Mouse (Mus musculus) ovary, adult 2 months (tissue): ENCODE results near the gene Rsbn1l. TPM values are rescaled to one million over a fixed set of nuclear protein-coding genes. Genes with fewer than 3 reads are reported as not detected.

Experiments used
- polyA plus RNA-seq: library from polyadenylated mRNA; depleted of rRNA; stranded (reverse); fragments of >200 nt; gene quantifications from 2 replicates; pipeline ENCODE4 v1.2.3, GENCODE M21; 2012; rRNA removed

Rsbn1l gene
- 4.2 and 6.7 TPM in 2 replicates for polyA plus RNA-seq

DNA sequence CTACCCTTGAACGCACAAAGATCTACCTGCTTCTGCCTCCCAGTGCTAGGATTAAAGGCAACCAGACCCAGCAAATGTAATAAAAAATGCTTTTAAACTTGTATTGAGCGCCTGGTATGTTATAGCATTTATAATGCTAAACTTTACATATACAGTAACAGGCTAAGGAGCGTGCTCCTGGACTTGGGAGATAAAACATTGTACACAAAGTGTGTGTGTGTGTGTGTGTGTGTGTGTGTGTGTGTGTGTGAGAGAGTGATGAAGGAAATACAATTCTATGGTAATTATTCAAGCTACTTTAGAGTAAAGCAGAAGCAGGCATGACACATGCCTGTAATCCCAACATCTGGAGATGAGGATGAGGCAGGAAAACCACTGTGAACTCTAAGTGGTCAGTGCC, at the start of gene Rsbn1l:
TSS of gene Rsbn1l (minus strand) at position 101 of the 400 bp plus-strand sequence.

DNA sequence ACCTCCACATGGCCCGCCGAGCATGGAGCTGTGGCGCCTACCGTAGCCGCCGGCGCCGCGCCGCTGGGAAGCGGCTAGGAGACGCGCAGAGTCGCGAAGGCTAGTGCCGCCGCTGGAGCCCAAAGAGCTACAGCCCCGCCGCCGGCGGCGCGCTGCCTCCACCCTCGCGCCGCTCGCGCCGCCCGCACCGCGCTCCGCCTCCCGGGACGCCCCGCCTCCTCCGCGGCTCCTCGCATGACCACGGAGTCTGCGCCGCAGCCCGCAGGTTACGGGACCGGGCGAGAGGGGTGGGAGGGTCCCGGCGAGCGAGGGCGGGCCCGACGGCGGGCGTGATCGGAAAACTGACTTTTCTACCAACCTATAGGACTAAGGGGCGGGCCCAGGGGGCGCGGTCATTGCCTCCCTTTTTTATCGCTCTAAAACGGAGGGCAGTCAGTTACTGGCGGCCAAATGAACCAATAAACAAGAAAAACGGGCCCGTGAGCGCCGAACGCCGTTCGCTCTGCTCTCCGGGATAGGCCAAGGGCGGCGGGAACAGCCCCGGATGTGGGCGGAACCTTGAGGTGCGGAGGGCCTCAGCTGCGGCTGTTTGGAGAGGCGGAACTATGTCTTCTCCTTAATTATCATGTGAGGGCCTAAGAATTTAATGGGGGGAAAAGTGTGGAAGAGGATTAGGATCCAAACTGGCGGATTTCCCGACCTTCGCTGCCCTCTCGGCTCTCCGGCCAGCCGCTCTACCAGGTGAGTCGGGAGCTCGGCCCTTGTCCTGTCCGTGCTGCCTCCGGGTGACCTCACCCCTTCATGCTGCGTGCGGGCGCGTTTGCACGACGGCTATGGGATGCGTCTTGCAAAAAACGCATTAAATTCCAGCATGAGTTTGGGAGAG, 74.0 kb downstream of the Rsbn1l start, which contains the start of the genes Phtf2 and Tmem60:
TSS of gene Phtf2 (minus strand) at position 210 of the 886 bp plus-strand sequence.
TSS of gene Tmem60 (plus strand) at position 277 of the 886 bp plus-strand sequence.

Other genes starting within 250 kb of the Rsbn1l start
- gene Phtf2, start 74.3 kb downstream of the Rsbn1l start, polyA plus RNA-seq: 1.7 and 1.8 TPM in 2 replicates
- gene Tmem60, start 74.2 kb downstream of the Rsbn1l start, polyA plus RNA-seq: 2.6 and 3.1 TPM in 2 replicates
- gene Ptpn12, start 99.5 kb upstream of the Rsbn1l start, polyA plus RNA-seq: 39.1 and 45.1 TPM in 2 replicates
- 2.2 and 2.4 TPM in 2 replicates for gene Gsap, start 229.9 kb upstream of the Rsbn1l start, polyA plus RNA-seq